Mouse (Mus musculus): ENCODE data around the gene Lep. TPM values are rescaled to one million over a fixed set of nuclear protein-coding genes. Genes with fewer than 3 reads are reported as not detected.

Gene Lep
- total and polyA plus RNA-seq, 3 experiments = 0.11 TPM; not detected in 2

DNA sequence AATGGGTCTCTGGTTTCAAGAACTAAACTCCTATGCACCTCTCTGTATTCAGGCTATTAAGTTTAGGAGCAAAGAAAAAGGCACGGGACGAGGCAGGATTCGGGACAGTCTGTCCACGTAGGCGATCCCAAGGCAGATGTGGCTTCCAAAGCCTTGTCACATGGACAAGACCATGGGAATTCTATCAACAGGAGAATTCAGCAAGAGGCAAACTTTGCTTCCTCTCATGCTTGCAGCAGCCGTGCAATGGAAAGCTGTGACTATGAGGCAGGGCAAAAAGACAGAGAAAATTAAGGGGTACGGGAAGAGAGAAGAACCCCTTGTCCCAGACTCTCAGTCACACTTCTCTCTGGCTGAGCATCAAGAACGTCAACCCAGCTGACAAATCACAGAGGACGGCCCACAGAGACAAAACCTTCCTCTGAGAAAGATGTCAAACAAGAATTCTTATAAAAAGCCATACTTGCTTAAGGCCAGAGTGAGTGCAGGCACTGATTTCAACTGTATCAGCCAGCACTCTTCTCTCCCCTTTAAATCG, 21.9 kb downstream of the Lep start:
- H3K36me3 ChIP-seq (replicated peaks) = no peaks in the 10 kb centered on the region
- peaks cover 3% of the 10 kb centered on the region for H3K27me3 ChIP-seq (ENCODE audit: insufficient read depth, low read length)
- no peaks in the 10 kb centered on the region for H3K9me3 ChIP-seq (replicated peaks)
- no peaks in the 10 kb centered on the region for H3K4me1 ChIP-seq (ENCODE audit: insufficient read depth, low read depth, low read length)
- ATAC-seq (ENCODE audit: extremely low read depth, insufficient number of reproducible peaks, low FRiP score, poor library complexity, severe bottlenecking) = no peak
- TF ChIP-seq POLR2AphosphoS5 (IDR thresholded peaks at IDR 0.05; ENCODE audit: insufficient replicate concordance, low read depth, low read length) (no peak), GATA2 (IDR thresholded peaks at IDR 0.05; ENCODE audit: borderline replicate concordance, low read depth, low read length) (no peak), TAL1 (conservative IDR thresholded peaks at IDR 0.05; ENCODE audit: low read depth, low read length) (no peak), CTCF (IDR thresholded peaks at IDR 0.05; ENCODE audit: low read depth, low read length) (no peak), GATA1 (IDR thresholded peaks at IDR 0.05; ENCODE audit: borderline replicate concordance, low read length) (no peak)
- no peak overlapping the region for H3K4me3 ChIP-seq (ENCODE audit: low read depth, low read length)
- DNase-seq (ENCODE audit: low spot score) = no peak

DNA sequence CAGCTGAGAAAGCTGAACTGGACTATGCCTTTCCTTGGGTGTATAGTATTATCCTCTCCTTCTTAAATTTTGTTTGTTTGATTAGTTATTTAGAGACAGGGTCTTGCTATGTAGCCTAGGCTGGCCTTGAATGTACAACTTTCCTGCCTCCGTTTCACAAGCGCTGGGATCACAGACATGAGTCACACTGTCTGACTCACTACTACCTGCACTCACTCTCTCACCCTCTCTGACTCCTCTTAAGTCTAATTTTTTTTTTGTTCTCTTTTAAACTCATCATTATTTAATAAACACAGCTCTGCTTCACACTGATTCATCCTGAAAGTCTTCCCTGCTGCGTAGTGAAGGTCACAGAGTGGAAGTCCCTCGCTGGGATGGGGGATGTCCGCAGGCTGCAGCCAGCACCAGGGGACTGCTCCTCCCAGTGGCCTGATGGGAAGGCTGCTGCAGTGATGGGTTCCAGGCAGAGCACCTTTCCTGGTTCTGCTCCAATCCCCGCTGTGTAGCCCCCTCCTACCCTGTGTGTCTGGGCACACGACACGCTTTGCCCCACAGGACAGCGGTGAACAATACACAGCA, 22.8 kb downstream of the Lep start:
- no peak for TF ChIP-seq POLR2AphosphoS5 (IDR thresholded peaks at IDR 0.05; ENCODE audit: insufficient replicate concordance, low read depth, low read length)
- no peak for TF ChIP-seq CTCF (IDR thresholded peaks at IDR 0.05; ENCODE audit: low read depth, low read length)
- no peak for TF ChIP-seq GATA1 (IDR thresholded peaks at IDR 0.05; ENCODE audit: borderline replicate concordance, low read length)
- no peak for TF ChIP-seq TAL1 (conservative IDR thresholded peaks at IDR 0.05; ENCODE audit: low read depth, low read length)
- no peak for TF ChIP-seq GATA2 (IDR thresholded peaks at IDR 0.05; ENCODE audit: borderline replicate concordance, low read depth, low read length)
- Histone ChIP-seq H3K36me3 (replicated peaks) (no peaks in the 10 kb centered on the region), H3K4me1 (ENCODE audit: insufficient read depth, low read depth, low read length) (no peaks in the 10 kb centered on the region), H3K27me3 (ENCODE audit: insufficient read depth, low read length) (peaks cover 5% of the 10 kb centered on the region), H3K4me3 (ENCODE audit: low read depth, low read length) (no peak overlapping the region), H3K9me3 (replicated peaks) (no peaks in the 10 kb centered on the region)
- ATAC-seq (ENCODE audit: extremely low read depth, insufficient number of reproducible peaks, low FRiP score, poor library complexity, severe bottlenecking) (no peak), DNase-seq (ENCODE audit: low spot score) (no peak)

DNA sequence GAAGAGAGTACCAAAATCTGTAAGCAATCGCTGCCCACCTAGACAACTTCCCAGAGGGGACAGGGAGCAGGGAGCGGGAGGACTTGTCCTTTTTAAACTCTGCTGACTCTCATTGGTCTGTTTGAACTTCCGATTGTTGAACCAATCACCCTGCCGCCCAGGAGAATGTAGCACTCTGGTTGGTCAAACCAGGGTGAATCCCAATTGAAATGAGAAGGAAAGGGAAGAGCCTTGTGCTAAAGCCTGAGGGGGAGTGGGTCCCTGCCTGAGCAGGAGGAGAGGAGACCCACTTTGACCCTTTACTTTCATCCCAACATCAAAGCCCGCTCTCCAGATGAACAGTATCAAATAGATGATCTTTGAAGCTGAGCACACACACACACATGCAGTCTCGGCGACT, 24.4 kb downstream of the Lep start:
- Histone ChIP-seq H3K27me3 (ENCODE audit: insufficient read depth, low read length) (peaks cover 6% of the 10 kb centered on the region), H3K4me1 (ENCODE audit: insufficient read depth, low read depth, low read length) (no peaks in the 10 kb centered on the region), H3K36me3 (replicated peaks) (no peaks in the 10 kb centered on the region), H3K4me3 (ENCODE audit: low read depth, low read length) (no peak overlapping the region), H3K9me3 (replicated peaks) (no peaks in the 10 kb centered on the region)
- DNase-seq (ENCODE audit: low spot score) (no peak), ATAC-seq (ENCODE audit: extremely low read depth, insufficient number of reproducible peaks, low FRiP score, poor library complexity, severe bottlenecking) (no peak)
- TF ChIP-seq POLR2AphosphoS5 (IDR thresholded peaks at IDR 0.05; ENCODE audit: insufficient replicate concordance, low read depth, low read length) (no peak), CTCF (IDR thresholded peaks at IDR 0.05; ENCODE audit: low read depth, low read length) (no peak), TAL1 (conservative IDR thresholded peaks at IDR 0.05; ENCODE audit: low read depth, low read length) (no peak), GATA2 (IDR thresholded peaks at IDR 0.05; ENCODE audit: borderline replicate concordance, low read depth, low read length) (no peak)

DNA sequence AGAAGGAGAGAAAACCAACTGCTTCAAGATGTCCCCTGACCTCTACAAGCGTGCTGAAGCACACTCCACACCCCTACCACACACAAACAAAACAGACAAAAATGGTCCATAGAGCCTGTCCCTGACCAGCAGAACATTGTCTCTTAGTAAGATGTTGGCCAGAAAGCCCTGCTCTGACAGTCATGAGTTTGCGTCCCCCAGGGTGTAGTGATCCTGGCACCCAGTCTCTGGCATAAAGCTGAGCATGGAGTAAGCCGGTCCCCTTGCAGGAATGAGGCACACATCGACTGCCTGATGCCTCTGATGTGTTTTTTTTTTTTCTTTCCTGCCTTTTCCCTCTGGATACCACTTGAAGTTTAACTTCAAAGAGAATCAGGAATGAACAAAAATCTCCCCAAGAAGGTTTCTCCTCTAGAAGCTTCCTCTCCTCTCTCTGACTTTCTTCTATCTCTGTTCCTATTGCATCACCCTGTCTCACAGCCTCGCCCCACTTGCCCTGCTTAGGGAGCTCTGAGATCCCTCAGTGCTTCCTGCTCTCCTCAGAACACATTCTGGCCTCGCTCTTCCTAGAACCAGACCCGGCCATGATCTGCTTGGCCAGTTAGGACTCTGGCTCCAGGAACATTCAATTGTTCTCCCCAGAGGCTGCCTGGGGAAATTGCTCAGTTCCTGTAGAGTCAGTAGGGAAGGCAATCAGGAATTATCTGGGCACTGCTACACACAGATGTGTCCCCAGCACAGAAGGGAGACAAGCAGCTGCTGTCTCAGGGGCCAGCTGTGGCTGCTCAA, 28.1 kb downstream of the Lep start:
- no peak overlapping the region for H3K4me3 ChIP-seq (ENCODE audit: low read depth, low read length)
- H3K4me1 ChIP-seq (ENCODE audit: insufficient read depth, low read depth, low read length) = no peaks in the 10 kb centered on the region
- no peaks in the 10 kb centered on the region for H3K36me3 ChIP-seq (replicated peaks)
- TF ChIP-seq POLR2AphosphoS5 (IDR thresholded peaks at IDR 0.05; ENCODE audit: insufficient replicate concordance, low read depth, low read length) = no peak
- no peak for TF ChIP-seq TAL1 (conservative IDR thresholded peaks at IDR 0.05; ENCODE audit: low read depth, low read length)
- no peak for TF ChIP-seq GATA2 (IDR thresholded peaks at IDR 0.05; ENCODE audit: borderline replicate concordance, low read depth, low read length)
- TF ChIP-seq GATA1 (IDR thresholded peaks at IDR 0.05; ENCODE audit: borderline replicate concordance, low read length) = no peak
- TF ChIP-seq CTCF (IDR thresholded peaks at IDR 0.05; ENCODE audit: low read depth, low read length) = no peak
- no peaks in the 10 kb centered on the region for H3K9me3 ChIP-seq (replicated peaks)
- H3K27me3 ChIP-seq (ENCODE audit: insufficient read depth, low read length) = peaks cover 4% of the 10 kb centered on the region
- DNase-seq (ENCODE audit: low spot score) (no peak), ATAC-seq (ENCODE audit: extremely low read depth, insufficient number of reproducible peaks, low FRiP score, poor library complexity, severe bottlenecking) (no peak)

DNA sequence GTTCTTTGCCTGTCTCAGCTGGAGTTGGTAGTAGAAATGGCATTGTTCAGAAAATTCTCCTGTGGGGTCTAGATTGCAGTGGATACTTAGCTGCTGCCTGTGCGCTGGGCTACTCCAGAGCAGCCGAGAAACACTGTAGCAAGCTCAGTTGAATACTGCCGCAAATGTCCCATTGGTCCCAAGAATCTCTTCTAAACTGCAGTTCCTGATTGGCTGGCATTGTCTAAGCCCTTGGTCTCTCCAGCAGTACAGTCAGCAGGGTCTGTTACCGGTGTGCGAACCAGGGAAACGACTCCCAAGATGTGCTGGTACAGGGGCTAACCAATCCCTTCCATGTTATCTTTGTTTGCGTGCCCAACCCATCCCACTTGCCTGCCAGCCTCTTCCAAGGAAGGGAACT, 32.2 kb downstream of the Lep start:
- no peak overlapping the region for H3K4me3 ChIP-seq (ENCODE audit: low read depth, low read length)
- H3K4me1 ChIP-seq (ENCODE audit: insufficient read depth, low read depth, low read length) = no peaks in the 10 kb centered on the region
- DNase-seq (ENCODE audit: low spot score) (no peak), ATAC-seq (ENCODE audit: extremely low read depth, insufficient number of reproducible peaks, low FRiP score, poor library complexity, severe bottlenecking) (no peak)
- H3K27me3 ChIP-seq (ENCODE audit: insufficient read depth, low read length) = peaks cover 3% of the 10 kb centered on the region; the same call in 1 of the 2 replicates
- no peaks in the 10 kb centered on the region for H3K36me3 ChIP-seq (replicated peaks)
- H3K9me3 ChIP-seq (replicated peaks) = no peaks in the 10 kb centered on the region
- TF ChIP-seq TAL1 (conservative IDR thresholded peaks at IDR 0.05; ENCODE audit: low read depth, low read length) (no peak), GATA2 (IDR thresholded peaks at IDR 0.05; ENCODE audit: borderline replicate concordance, low read depth, low read length) (no peak), POLR2AphosphoS5 (IDR thresholded peaks at IDR 0.05; ENCODE audit: insufficient replicate concordance, low read depth, low read length) (no peak), CTCF (IDR thresholded peaks at IDR 0.05; ENCODE audit: low read depth, low read length) (no peak), GATA1 (IDR thresholded peaks at IDR 0.05; ENCODE audit: borderline replicate concordance, low read length) (no peak)

DNA sequence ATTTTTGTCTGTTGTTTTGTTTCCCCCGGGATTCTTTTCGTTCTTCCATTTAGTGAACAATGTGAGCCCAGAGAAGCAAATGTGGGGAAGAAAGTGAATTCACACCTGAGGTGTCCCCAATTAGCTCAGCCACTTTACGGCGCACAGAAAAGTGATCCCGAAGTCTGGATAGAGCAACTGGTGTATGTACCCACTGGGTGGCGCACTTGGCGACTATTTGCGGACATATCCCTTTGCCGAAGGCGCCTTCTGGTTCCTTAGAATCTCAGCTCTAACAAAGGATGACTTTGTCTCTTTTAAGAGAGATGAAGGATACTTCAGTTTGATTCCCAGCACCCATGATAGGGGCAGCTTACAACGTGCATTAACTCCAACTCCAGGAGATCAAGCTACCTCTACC, 32.9 kb downstream of the Lep start:
- ATAC-seq (ENCODE audit: extremely low read depth, insufficient number of reproducible peaks, low FRiP score, poor library complexity, severe bottlenecking) (no peak), DNase-seq (ENCODE audit: low spot score) (no peak)
- H3K9me3 ChIP-seq (replicated peaks) = no peaks in the 10 kb centered on the region
- no peaks in the 10 kb centered on the region for H3K36me3 ChIP-seq (replicated peaks)
- TF ChIP-seq POLR2AphosphoS5 (IDR thresholded peaks at IDR 0.05; ENCODE audit: insufficient replicate concordance, low read depth, low read length) (no peak), TAL1 (conservative IDR thresholded peaks at IDR 0.05; ENCODE audit: low read depth, low read length) (no peak), GATA1 (IDR thresholded peaks at IDR 0.05; ENCODE audit: borderline replicate concordance, low read length) (no peak), CTCF (IDR thresholded peaks at IDR 0.05; ENCODE audit: low read depth, low read length) (no peak), GATA2 (IDR thresholded peaks at IDR 0.05; ENCODE audit: borderline replicate concordance, low read depth, low read length) (no peak)
- no peak overlapping the region for H3K4me3 ChIP-seq (ENCODE audit: low read depth, low read length)
- H3K27me3 ChIP-seq (ENCODE audit: insufficient read depth, low read length) = peaks cover 1% of the 10 kb centered on the region; the same call in 1 of the 2 replicates
- H3K4me1 ChIP-seq (ENCODE audit: insufficient read depth, low read depth, low read length) = no peaks in the 10 kb centered on the region
